Mouse (Mus musculus) hindbrain, embryonic 16.5 days (tissue): ENCODE results near the gene Actl11. TPM values are rescaled to one million over a fixed set of nuclear protein-coding genes. Genes with fewer than 3 reads are reported as not detected.

ENCODE experiments used
- ATAC-seq: fragments of 200-750 bp; cut with Nextera tagmentation; 2 replicates; pipeline ENCODE4 v1.8.0; 2017; ENCODE audit warnings: moderate TSS enrichment, moderate library complexity
- H3K27ac ChIP-seq: fragments of 300-500 bp; sonication (generic); 2 replicates; pipeline ENCODE4 v1.5.1; 2014; ENCODE audit warnings: low read depth, mild to moderate bottlenecking, control low read depth, low read length, moderate library complexity
- H3K27me3 ChIP-seq: fragments of 300-500 bp; sonication (generic); replicated peaks from 2 replicates; pipeline ENCODE4 v1.6.1; 2014; ENCODE audit warnings: low read length; ENCODE audit not compliant: control insufficient read depth, insufficient read depth
- H3K36me3 ChIP-seq: fragments of 300-500 bp; sonication (generic); 2 replicates; pipeline ENCODE4 v1.6.1; 2014; ENCODE audit warnings: mild to moderate bottlenecking, low read length, moderate library complexity, mixed read lengths; ENCODE audit not compliant: control insufficient read depth, insufficient read depth
- H3K4me1 ChIP-seq: fragments of 300-500 bp; sonication (generic); 2 replicates; pipeline ENCODE4 v1.6.1; 2014; ENCODE audit warnings: low read depth, low read length; ENCODE audit not compliant: control insufficient read depth, insufficient read depth
- H3K4me2 ChIP-seq: fragments of 300-500 bp; sonication (generic); 2 replicates; pipeline ENCODE4 v1.6.1; 2014; ENCODE audit warnings: mild to moderate bottlenecking, low read length, control low read depth, moderate library complexity
- H3K4me3 ChIP-seq: fragments of 300-500 bp; sonication (generic); 2 replicates; pipeline ENCODE4 v1.5.1; 2014; ENCODE audit warnings: mild to moderate bottlenecking, low read length, control low read depth, moderate library complexity
- H3K9ac ChIP-seq: fragments of 300-500 bp; sonication (generic); 2 replicates; pipeline ENCODE4 v1.6.1; 2014; ENCODE audit warnings: low read depth, mild to moderate bottlenecking, control low read depth, low read length, moderate library complexity
- H3K9me3 ChIP-seq: fragments of 300-500 bp; sonication (generic); 2 replicates; pipeline ENCODE4 v1.6.1; 2014; ENCODE audit warnings: mild to moderate bottlenecking, low read length, moderate library complexity; ENCODE audit not compliant: control insufficient read depth
- WGBS: fragments of 180-500 bp; shearing (Covaris S2); extraction: QIAGEN DNeasy Blood & Tissue Kit; methylation state at CpG from one replicate; pipeline ENCODE4 v1.1.7; 2014; 5-methylcytosine and 5-hydroxymethylcytosine counted together
- polyA plus RNA-seq: library from polyadenylated mRNA; unstranded; fragments of >200 nt; fragmentation: Nextera tagmentation; extraction: Ambion mirVana; gene quantifications from 2 replicates; pipeline ENCODE4 v1.2.1, GENCODE M21; 2015

The Actl11 gene
- polyA plus RNA-seq, 1 experiment from 2014 or later = not detected

DNA sequence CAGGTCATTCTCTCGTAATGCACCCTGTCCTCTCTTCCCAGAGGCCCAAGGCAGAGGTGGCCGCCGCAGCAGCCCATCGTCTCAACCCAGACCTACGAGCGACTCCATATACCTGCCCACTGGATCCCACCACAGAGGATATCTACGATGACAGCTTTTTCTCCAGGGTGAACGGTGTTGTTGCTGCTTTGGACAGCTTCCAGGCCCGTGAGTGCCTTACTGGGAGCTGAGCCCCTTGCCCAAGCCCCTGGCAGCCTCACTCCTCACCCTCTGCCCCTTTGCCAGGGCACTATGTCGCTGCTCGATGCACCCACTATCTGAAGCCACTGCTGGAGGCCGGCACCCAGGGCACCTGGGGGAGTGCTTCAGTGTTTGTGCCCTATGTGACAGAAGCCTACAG is 50.5 kb downstream of the Actl11 start:
- H3K4me1 ChIP-seq = no peaks in the 10 kb centered on the region
- 92% methylated on average over 12 of the region's 12 CpGs for WGBS
- H3K4me3 ChIP-seq = no peak overlapping the region
- no peaks in the 10 kb centered on the region for H3K36me3 ChIP-seq
- no peak overlapping the region for H3K9ac ChIP-seq
- no peak overlapping the region for H3K4me2 ChIP-seq
- no peak overlapping the region for H3K27ac ChIP-seq
- ATAC-seq = no peak
- H3K9me3 ChIP-seq = no peaks in the 10 kb centered on the region
- no peaks in the 10 kb centered on the region for H3K27me3 ChIP-seq

Other genes starting within 250 kb of the Actl11 start
- 1.3 and 2.7 TPM in 2 replicates for gene Gnat1, start 248.8 kb upstream of the Actl11 start, polyA plus RNA-seq
- 10.0 and 13.0 TPM in 2 replicates for gene Sema3f, start 218.0 kb upstream of the Actl11 start, polyA plus RNA-seq
- 210 and 236 TPM in 2 replicates for gene Rbm5, start 157.5 kb upstream of the Actl11 start, polyA plus RNA-seq
- 83.1 and 89.7 TPM in 2 replicates for gene Rbm6, start 55.2 kb upstream of the Actl11 start, polyA plus RNA-seq
- gene Mon1a, start 40.3 kb upstream of the Actl11 start, polyA plus RNA-seq = 22.6 and 23.9 TPM in 2 replicates
- gene Mst1r, start 21.6 kb upstream of the Actl11 start, polyA plus RNA-seq = 1.3 and 3.0 TPM in 2 replicates
- 58.4 and 63.4 TPM in 2 replicates for gene Camkv, start 7.2 kb downstream of the Actl11 start, polyA plus RNA-seq
- 10.0 and 10.8 TPM in 2 replicates for gene Traip, start 21.7 kb downstream of the Actl11 start, polyA plus RNA-seq
- 8.8 and 9.6 TPM in 2 replicates for gene Uba7, start 47.0 kb downstream of the Actl11 start, polyA plus RNA-seq
- gene Gm20661, start 54.6 kb downstream of the Actl11 start, polyA plus RNA-seq = 0.58 and 0.89 TPM in 2 replicates
- gene Inka1, start 57.4 kb downstream of the Actl11 start, polyA plus RNA-seq = 18.1 and 18.7 TPM in 2 replicates
- gene Cdhr4, start 64.0 kb downstream of the Actl11 start, polyA plus RNA-seq = 2.4 and 3.3 TPM in 2 replicates
- gene Gm20662, start 67.9 kb downstream of the Actl11 start, polyA plus RNA-seq = 0.34 and 1.5 TPM in 2 replicates
- 96.0 and 111 TPM in 2 replicates for gene Ip6k1, start 74.0 kb downstream of the Actl11 start, polyA plus RNA-seq
- 25.1 and 25.7 TPM in 2 replicates for gene Gmppb, start 120.8 kb downstream of the Actl11 start, polyA plus RNA-seq
- 2.1 and 2.4 TPM in 2 replicates for gene Amigo3, start 124.7 kb downstream of the Actl11 start, polyA plus RNA-seq
- not detected in 2 replicates for gene Mst1, start 152.0 kb downstream of the Actl11 start, polyA plus RNA-seq
- 47.6 and 53.9 TPM in 2 replicates for gene Rnf123, start 154.9 kb downstream of the Actl11 start, polyA plus RNA-seq
- gene Apeh, start 166.1 kb downstream of the Actl11 start, polyA plus RNA-seq = 58.6 and 60.9 TPM in 2 replicates